Comparison of ENCODE assay signal across 13 mouse cellular contexts in genomic region chr15:42069072-42069471, GRCm38 (mm10).
DNase-seq lines count a peak whose midpoint lies in the region; ATAC-seq and TF ChIP-seq lines count a peak whose summit lies in the region.
"Had no signal": no experiment of that assay in that cellular context is flagged by ENCODE, and none has a peak within 500 bp of the region (broad histone marks: within the 10 kb centered on the region; RNA-seq: fewer than 3 reads in every experiment).

No protein-coding gene starts in this region.

- peak overlapping the region; percentile 36; the same call in 1 of the 2 replicates for H3K27ac ChIP-seq in hindbrain, postnatal 0 days
- H3K27ac ChIP-seq in hindbrain, embryonic 14.5 days = no peak overlapping the region; the same call in 1 of the 2 replicates
- no peak overlapping the region for H3K27ac ChIP-seq in neural tube, embryonic 13.5 days (replicated peaks)
- H3K27ac ChIP-seq: gastrocnemius, adult 2 months had no signal

- intact Hi-C loops in heart, postnatal 14 days (cut with DNase I) = no loop called here

- H3K4me2 ChIP-seq in hindbrain, postnatal 0 days (ENCODE audit: low read depth, low read length) = no peak overlapping the region
- H3K4me2 ChIP-seq in hindbrain, embryonic 14.5 days (replicated peaks) = no peak overlapping the region
- no peak overlapping the region for H3K4me2 ChIP-seq in neural tube, embryonic 13.5 days

- no peak overlapping the region for H3K4me3 ChIP-seq in hindbrain, postnatal 0 days (ENCODE audit: low read length)
- H3K4me3 ChIP-seq in hindbrain, embryonic 14.5 days (replicated peaks; ENCODE audit: low read length) = no peak overlapping the region
- no peak overlapping the region for H3K4me3 ChIP-seq in neural tube, embryonic 13.5 days
- H3K4me3 ChIP-seq: gastrocnemius, adult 2 months had no signal

- peak; percentile 60 to 65 for DNase-seq in cerebellum, postnatal 10 days
- DNase-seq in cerebellum, postnatal 4 days (ENCODE audit: low spot score in 2 of 2) = no peak
- peak; percentile 56 for DNase-seq in hindbrain, postnatal 0 days (ENCODE audit: low spot score)
- DNase-seq in hindbrain, embryonic 14.5 days (ENCODE audit: low spot score) = no peak
- DNase-seq in neural tube, embryonic 10.5 days (ENCODE audit: extremely low spot score, low spot score) = no peak
- no peak for DNase-seq in heart, postnatal 14 days
- no peak for DNase-seq in c-Kit-positive CD71-positive TER-119-positive erythroid progenitor cells, embryonic 14.5 days (ENCODE audit: low spot score)
- DNase-seq: adrenal gland, adult 2 months; gastrocnemius, adult 2 months; heart, postnatal 36 days; kidney, adult 2 months; lung, adult 18-20 months had no signal

- no peaks in the 10 kb centered on the region for H3K4me1 ChIP-seq in hindbrain, postnatal 0 days (ENCODE audit: insufficient read depth, low read length)
- H3K4me1 ChIP-seq in hindbrain, embryonic 14.5 days (replicated peaks; ENCODE audit: control insufficient read depth, insufficient read depth, low read length) = no peaks in the 10 kb centered on the region
- H3K4me1 ChIP-seq in neural tube, embryonic 13.5 days (replicated peaks) = 0 out of 2 replicates have a peak, but pooled peaks cover 3% of the 10 kb centered on the region

- H3K9me3 ChIP-seq in hindbrain, postnatal 0 days (ENCODE audit: low read length) = no peaks in the 10 kb centered on the region
- H3K9me3 ChIP-seq in hindbrain, embryonic 14.5 days (ENCODE audit: control insufficient read depth, low read length) = no peaks in the 10 kb centered on the region
- H3K9me3 ChIP-seq in neural tube, embryonic 13.5 days = no peaks in the 10 kb centered on the region

- no peaks in the 10 kb centered on the region for H3K27me3 ChIP-seq in hindbrain, postnatal 0 days (ENCODE audit: insufficient read depth, low read length)
- H3K27me3 ChIP-seq in hindbrain, embryonic 14.5 days (ENCODE audit: control insufficient read depth, insufficient read depth, low read length) = no peaks in the 10 kb centered on the region
- no peaks in the 10 kb centered on the region for H3K27me3 ChIP-seq in neural tube, embryonic 13.5 days

- no peaks in the 10 kb centered on the region for H3K36me3 ChIP-seq in hindbrain, postnatal 0 days (ENCODE audit: insufficient read depth, low read length)
- no peaks in the 10 kb centered on the region for H3K36me3 ChIP-seq in hindbrain, embryonic 14.5 days (replicated peaks; ENCODE audit: control insufficient read depth, insufficient read depth)
- no peaks in the 10 kb centered on the region for H3K36me3 ChIP-seq in neural tube, embryonic 13.5 days

- H3K9ac ChIP-seq in hindbrain, postnatal 0 days (replicated peaks; ENCODE audit: low read length) = no peak overlapping the region
- H3K9ac ChIP-seq in hindbrain, embryonic 14.5 days = no peak overlapping the region
- H3K9ac ChIP-seq in neural tube, embryonic 13.5 days = no peak overlapping the region

- WGBS in hindbrain, postnatal 0 days = 55% methylated on average over 3 of the region's 3 CpGs
- 59% methylated on average over 3 of the region's 3 CpGs for WGBS in hindbrain, embryonic 14.5 days
- WGBS in neural tube, embryonic 13.5 days = 60% methylated on average over 3 of the region's 3 CpGs

- ATAC-seq in hindbrain, postnatal 0 days = no peak
- ATAC-seq in hindbrain, embryonic 14.5 days (ENCODE audit: low FRiP score) = no peak
- ATAC-seq in neural tube, embryonic 13.5 days (ENCODE audit: low read depth) = peak; percentile 71; the same call in 1 of the 2 replicates

- TF ChIP-seq CTCF in hindbrain, postnatal 0 days (IDR thresholded peaks at IDR 0.05; ENCODE audit: low read depth) = no peak

Comparison
In these comparisons a context has a peak if more than half of its experiments do, and no peak if none do; other contexts are left out.
1. DNase-seq: peak in cerebellum, postnatal 10 days (2 of 2) and hindbrain, postnatal 0 days (single experiment); none in cerebellum, postnatal 4 days (0 of 2), hindbrain, embryonic 14.5 days (single experiment), neural tube, embryonic 10.5 days (single experiment), heart, postnatal 14 days (0 of 2) and c-Kit-positive CD71-positive TER-119-positive erythroid progenitor cells, embryonic 14.5 days (single experiment).